In genomic region chr1:136032961-136033360, GRCm38 (mm10) we compare ENCODE assay signal across 24 mouse cellular contexts. TPM values are rescaled to one million over a fixed set of nuclear protein-coding genes. Genes with fewer than 3 reads are reported as not detected.
DNase-seq lines count a peak whose midpoint lies in the region; ATAC-seq lines count a peak whose summit lies in the region.
"Had no signal": no experiment of that assay in that cellular context is flagged by ENCODE, and none has a peak within 500 bp of the region (broad histone marks: within the 10 kb centered on the region; RNA-seq: fewer than 3 reads in every experiment).

No protein-coding gene starts in this region.

- 61% methylated on average over 7 of the region's 7 CpGs for WGBS in midbrain, embryonic 14.5 days
- WGBS in midbrain, embryonic 10.5 days, result 66% methylated on average over 7 of the region's 7 CpGs

- H3K4me3 ChIP-seq in midbrain, embryonic 14.5 days (replicated peaks; ENCODE audit: low read depth, low read length), result no peak overlapping the region
- H3K4me3 ChIP-seq in midbrain, embryonic 10.5 days, result no peak overlapping the region
- H3K4me3 ChIP-seq: embryonic facial prominence, embryonic 13.5 days; embryonic facial prominence, embryonic 15.5 days; erythroblast, embryonic 14.5 days; forebrain, embryonic 10.5 days; forebrain, embryonic 12.5 days had no signal

- peak; percentile 12 for DNase-seq in midbrain, embryonic 14.5 days
- no peak for DNase-seq in midbrain, embryonic 10.5 days (ENCODE audit: low spot score)
- DNase-seq in retina, adult 2 months (ENCODE audit: low read depth, low spot score), result peak; percentile 72
- no peak for DNase-seq in retina, embryonic 14.5 days (ENCODE audit: low spot score)
- peak; percentile 69 for DNase-seq in retina, postnatal 7 days (ENCODE audit: low read depth, low spot score)
- DNase-seq in frontal cortex, adult 2 months (ENCODE audit: extremely low spot score in 1 of 2, low spot score in 1 of 2), result no peak
- DNase-seq: adrenal gland, adult 2 months; adrenal gland, postnatal 10 days; adrenal gland, postnatal 25 days; cerebellum, adult 11 months; cerebellum, adult 18-20 months; cerebellum, adult 8-10 months; cerebellum, adult 9-11 months; cerebellum, postnatal 14 days; cerebellum, postnatal 36 days; embryo, embryonic 11 days had no signal

- H3K9me3 ChIP-seq in midbrain, embryonic 14.5 days (ENCODE audit: control insufficient read depth, low read length), result no peaks in the 10 kb centered on the region
- H3K9me3 ChIP-seq in midbrain, embryonic 10.5 days (replicated peaks), result no peaks in the 10 kb centered on the region
- H3K9me3 ChIP-seq: embryonic facial prominence, embryonic 13.5 days; embryonic facial prominence, embryonic 15.5 days; forebrain, embryonic 10.5 days; forebrain, embryonic 12.5 days had no signal

- H3K4me1 ChIP-seq in midbrain, embryonic 14.5 days (ENCODE audit: control insufficient read depth, insufficient read depth, low read length), result no peaks in the 10 kb centered on the region
- peaks cover 21% of the 10 kb centered on the region for H3K4me1 ChIP-seq in midbrain, embryonic 10.5 days

- no peak for ATAC-seq in midbrain, embryonic 14.5 days (ENCODE audit: low FRiP score, low TSS enrichment)
- ATAC-seq: forebrain, embryonic 14.5 days had no signal

- H3K36me3 ChIP-seq in midbrain, embryonic 14.5 days (ENCODE audit: control insufficient read depth, insufficient read depth, low read length), result peaks cover 79% of the 10 kb centered on the region
- H3K36me3 ChIP-seq in midbrain, embryonic 10.5 days, result peaks cover 81% of the 10 kb centered on the region

- no peak overlapping the region for H3K27ac ChIP-seq in midbrain, embryonic 14.5 days (replicated peaks; ENCODE audit: low read depth, low read length)
- H3K27ac ChIP-seq in midbrain, embryonic 10.5 days (replicated peaks), result no peak overlapping the region
- H3K27ac ChIP-seq: embryonic facial prominence, embryonic 13.5 days; embryonic facial prominence, embryonic 15.5 days; forebrain, embryonic 10.5 days; forebrain, embryonic 12.5 days had no signal

- H3K9ac ChIP-seq in midbrain, embryonic 14.5 days (replicated peaks; ENCODE audit: low read length), result no peak overlapping the region
- H3K9ac ChIP-seq: embryonic facial prominence, embryonic 13.5 days; embryonic facial prominence, embryonic 15.5 days; forebrain, embryonic 12.5 days had no signal

- no peak overlapping the region for H3K4me2 ChIP-seq in midbrain, embryonic 14.5 days (ENCODE audit: low read length)
- H3K4me2 ChIP-seq: embryonic facial prominence, embryonic 13.5 days; embryonic facial prominence, embryonic 15.5 days; forebrain, embryonic 12.5 days had no signal

- H3K27me3 ChIP-seq in midbrain, embryonic 14.5 days (ENCODE audit: control insufficient read depth, insufficient read depth, low read length), result no peaks in the 10 kb centered on the region
- no peaks in the 10 kb centered on the region for H3K27me3 ChIP-seq in midbrain, embryonic 10.5 days (ENCODE audit: low read depth, poor library complexity, severe bottlenecking)
- H3K27me3 ChIP-seq: embryonic facial prominence, embryonic 13.5 days; embryonic facial prominence, embryonic 15.5 days; forebrain, embryonic 12.5 days had no signal

RNA-seq across cellular contexts. Expression of gene Ascl5, which starts 17.6 kb away (rescaled TPM):
- polyA plus RNA-seq in midbrain, embryonic 14.5 days (2014; fragmentation: Nextera tagmentation; extraction: Ambion mirVana), result not detected in 2 replicates
- not detected in 2 replicates for polyA plus RNA-seq in midbrain, embryonic 10.5 days (2016; fragmentation: Nextera tagmentation; extraction: Ambion mirVana)
- polyA plus RNA-seq in frontal cortex, adult 2 months (2012; rRNA removed), result 1.0 and 1.2 TPM in 2 replicates
- polyA plus RNA-seq: adrenal gland, adult 2 months; C2C12; embryonic facial prominence, embryonic 11.5 days; forebrain, embryonic 10.5 days; forebrain, embryonic 12.5 days; forebrain, embryonic 14.5 days had no signal

RNA-seq across cellular contexts. Expression of gene Cacna1s, which starts 19.6 kb away (rescaled TPM):
- not detected in 2 replicates for polyA plus RNA-seq in midbrain, embryonic 14.5 days (2014; fragmentation: Nextera tagmentation; extraction: Ambion mirVana)
- 0.14 TPM in 1 of 2 replicates, not detected in the other for polyA plus RNA-seq in midbrain, embryonic 10.5 days (2016; fragmentation: Nextera tagmentation; extraction: Ambion mirVana)
- 4.5 and 5.6 TPM in 2 replicates for polyA plus RNA-seq in frontal cortex, adult 2 months (2012; rRNA removed)
- polyA plus RNA-seq: erythroblast, embryonic 14.5 days; forebrain, embryonic 10.5 days had no signal

RNA-seq across cellular contexts. Expression of gene Tmem9, which starts 25.0 kb away (rescaled TPM):
- 90.4 and 140 TPM in 2 replicates for polyA plus RNA-seq in midbrain, embryonic 14.5 days (2014; fragmentation: Nextera tagmentation; extraction: Ambion mirVana)
- polyA plus RNA-seq in midbrain, embryonic 10.5 days (2016; fragmentation: Nextera tagmentation; extraction: Ambion mirVana), result 149 and 156 TPM in 2 replicates
- 108 and 113 TPM in 2 replicates for polyA plus RNA-seq in frontal cortex, adult 2 months (2012; rRNA removed)

RNA-seq across cellular contexts. Expression of gene Igfn1, which starts 26.8 kb away (rescaled TPM):
- not detected in 2 replicates for polyA plus RNA-seq in midbrain, embryonic 14.5 days (2014; fragmentation: Nextera tagmentation; extraction: Ambion mirVana)
- polyA plus RNA-seq in midbrain, embryonic 10.5 days (2016; fragmentation: Nextera tagmentation; extraction: Ambion mirVana), result not detected in 2 replicates
- 12.1 and 17.9 TPM in 2 replicates for polyA plus RNA-seq in frontal cortex, adult 2 months (2012; rRNA removed)
- polyA plus RNA-seq: embryonic facial prominence, embryonic 11.5 days; erythroblast, embryonic 14.5 days; forebrain, embryonic 10.5 days; forebrain, embryonic 12.5 days; forebrain, embryonic 14.5 days had no signal

Comparison
In these comparisons a context has a peak if more than half of its experiments do, and no peak if none do; other contexts are left out.
1. DNase-seq: peak in midbrain, embryonic 14.5 days (single experiment), retina, adult 2 months (single experiment) and retina, postnatal 7 days (single experiment); none in midbrain, embryonic 10.5 days (single experiment), retina, embryonic 14.5 days (single experiment) and frontal cortex, adult 2 months (0 of 2).